Mouse (Mus musculus): ENCODE measurements at regions not wholly inside any gene's neighbourhood (a gene's known extent, or its start where the extent isn't known, plus 50 kb on each side); places are given as distances from the start of the nearest gene placed in this dataset.

DNA sequence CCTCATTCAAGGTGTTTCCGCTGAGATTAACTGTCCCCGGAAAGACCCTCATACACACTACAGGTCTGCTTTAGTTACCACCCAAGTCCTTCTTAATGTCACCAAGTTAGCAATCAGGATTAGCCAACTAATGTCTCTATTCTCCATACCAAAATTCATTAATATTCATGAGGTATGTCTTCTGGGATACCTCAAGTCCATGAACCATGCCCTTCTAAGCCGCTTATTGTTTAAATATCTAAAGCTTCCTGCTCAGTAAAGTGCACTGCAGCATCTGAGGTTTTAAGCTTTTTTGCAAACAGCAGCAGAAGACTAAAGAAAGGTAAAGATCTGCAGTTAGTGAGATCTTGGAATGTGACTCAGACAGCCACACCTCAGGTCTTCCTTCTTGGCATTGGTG lies 440.2 kb downstream of the 1810013L24Rik start:
- no peak for TF ChIP-seq MAFK (IDR thresholded peaks at IDR 0.05; ENCODE audit: insufficient read depth, low read depth, low read length)

DNA sequence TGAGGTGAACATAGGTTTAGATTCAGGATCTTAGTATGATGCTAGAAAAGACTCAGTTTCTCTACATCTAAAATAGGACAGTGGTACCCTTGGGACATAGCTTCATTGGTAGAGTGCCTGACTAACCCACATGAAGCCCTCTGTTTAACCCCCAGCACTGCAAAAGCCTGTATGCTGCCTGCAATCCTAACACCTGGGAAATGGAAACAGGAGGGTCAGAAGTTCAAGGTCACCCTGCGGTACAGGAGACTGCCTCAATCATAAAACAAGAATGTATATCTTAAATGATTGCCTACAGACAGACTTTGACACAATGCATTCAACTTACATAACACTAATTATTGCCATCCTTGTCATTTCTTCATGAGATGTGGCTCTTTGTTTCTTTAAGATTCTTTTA lies 440.8 kb downstream of the 1810013L24Rik start:
- Histone ChIP-seq H3K9ac (ENCODE audit: insufficient read depth, low read depth, low read length, poor library complexity, severe bottlenecking) (no peak overlapping the region), H3K36me3 (ENCODE audit: control insufficient read depth, insufficient read depth, low read length, poor library complexity, severe bottlenecking) (peaks cover 5% of the 10 kb centered on the region), H3K9me3 (ENCODE audit: control insufficient read depth, insufficient read depth, low read depth, low read length) (no peaks in the 10 kb centered on the region), H3K4me3 (ENCODE audit: insufficient read depth in 1 of 2, low read depth in 1 of 2, low read length in 2 of 2, poor library complexity in 1 of 2, severe bottlenecking in 1 of 2) (no peak overlapping the region), H3K4me1 (ENCODE audit: control insufficient read depth in 2 of 2, insufficient read depth in 2 of 2, low read length in 2 of 2, poor library complexity in 1 of 2) (peaks cover 9 to 10% of the 10 kb centered on the region in 2 experiments; a peak in 3 of 4 replicates), H3K27ac (ENCODE audit: insufficient read depth, low read depth, low read length, poor library complexity, severe bottlenecking) (no peak overlapping the region; the same call in 1 of the 2 replicates)
- DNase-seq (ENCODE audit: low read depth, low spot score): no peak
- TF ChIP-seq ZNF384 (IDR thresholded peaks at IDR 0.05; ENCODE audit: low read depth, low read length) (no peak), CHD2 (IDR thresholded peaks at IDR 0.05; ENCODE audit: low read depth, low read length) (no peak), ZC3H11A (IDR thresholded peaks at IDR 0.05; ENCODE audit: borderline replicate concordance, low read depth, low read length) (no peak), HCFC1 (IDR thresholded peaks at IDR 0.05; ENCODE audit: borderline replicate concordance, insufficient read depth, low read length) (no peak), MAFK (IDR thresholded peaks at IDR 0.05; ENCODE audit: insufficient read depth, low read depth, low read length) (no peak)
- in situ Hi-C loops (cut with MboI; ENCODE audit: low sequenced_read_pairs in 2 of 2, unreplicated experiment in 2 of 2): no loop called here

More for the DNA sequence above, 440.2 kb downstream of the 1810013L24Rik start:
- Histone ChIP-seq H3K9me3 (ENCODE audit: control insufficient read depth, insufficient read depth, low read depth, low read length) (no peaks in the 10 kb centered on the region), H3K36me3 (ENCODE audit: control insufficient read depth, insufficient read depth, low read length, poor library complexity, severe bottlenecking) (peaks cover 5% of the 10 kb centered on the region), H3K4me3 (ENCODE audit: insufficient read depth in 1 of 2, low read depth in 1 of 2, low read length in 2 of 2, poor library complexity in 1 of 2, severe bottlenecking in 1 of 2) (no peak overlapping the region), H3K4me1 (ENCODE audit: control insufficient read depth in 2 of 2, insufficient read depth in 2 of 2, low read length in 2 of 2, poor library complexity in 1 of 2) (peaks cover 7 to 10% of the 10 kb centered on the region in 2 experiments; a peak in 3 of 4 replicates), H3K9ac (ENCODE audit: insufficient read depth, low read depth, low read length, poor library complexity, severe bottlenecking) (no peak overlapping the region), H3K27ac (ENCODE audit: insufficient read depth, low read depth, low read length, poor library complexity, severe bottlenecking) (no peak overlapping the region; the same call in 1 of the 2 replicates)
- DNase-seq (ENCODE audit: low read depth, low spot score): no peak
- in situ Hi-C loops (cut with MboI; ENCODE audit: low sequenced_read_pairs in 2 of 2, unreplicated experiment in 2 of 2): no loop called here

DNA sequence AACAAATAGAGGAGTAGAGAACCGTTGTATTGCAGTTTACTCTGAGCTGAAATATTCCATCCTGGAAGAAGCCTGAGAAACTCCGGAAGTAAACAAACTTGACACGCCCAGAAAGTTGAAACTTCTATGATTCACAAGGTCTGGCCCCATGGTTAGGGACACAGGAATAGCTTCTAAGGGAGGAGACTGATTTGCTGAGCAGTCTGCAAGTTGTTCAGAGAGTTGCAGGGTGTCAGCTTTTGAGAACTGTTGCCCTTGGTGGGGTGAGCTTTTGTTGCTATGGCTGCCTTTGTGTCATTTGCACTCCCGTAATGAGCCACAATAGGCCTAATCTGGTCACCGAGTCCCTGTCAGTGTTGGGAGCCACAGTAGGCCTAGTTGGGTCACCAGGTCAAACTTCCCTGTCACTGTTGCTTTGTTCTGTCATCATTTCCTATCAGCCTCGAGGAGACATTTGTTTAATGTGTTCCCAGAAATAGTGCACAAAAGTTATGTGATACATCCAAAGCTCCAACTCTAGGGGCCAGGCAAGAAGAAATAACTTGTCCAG lies 443.9 kb downstream of the 1810013L24Rik start:
- no peak for DNase-seq (ENCODE audit: low read depth, low spot score)
- TF ChIP-seq MAFK (IDR thresholded peaks at IDR 0.05; ENCODE audit: insufficient read depth, low read depth, low read length) (no peak), CHD2 (IDR thresholded peaks at IDR 0.05; ENCODE audit: low read depth, low read length) (no peak), ZC3H11A (IDR thresholded peaks at IDR 0.05; ENCODE audit: borderline replicate concordance, low read depth, low read length) (no peak), ZNF384 (IDR thresholded peaks at IDR 0.05; ENCODE audit: low read depth, low read length) (no peak), HCFC1 (IDR thresholded peaks at IDR 0.05; ENCODE audit: borderline replicate concordance, insufficient read depth, low read length) (no peak)
- Histone ChIP-seq H3K4me1 (ENCODE audit: control insufficient read depth in 2 of 2, insufficient read depth in 2 of 2, low read length in 2 of 2, poor library complexity in 1 of 2) (peaks cover 7 to 8% of the 10 kb centered on the region in 2 experiments; a peak in 2 of 4 replicates), H3K36me3 (ENCODE audit: control insufficient read depth, insufficient read depth, low read length, poor library complexity, severe bottlenecking) (peaks cover 3% of the 10 kb centered on the region; the same call in 1 of the 2 replicates), H3K9me3 (ENCODE audit: control insufficient read depth, insufficient read depth, low read depth, low read length) (no peaks in the 10 kb centered on the region), H3K9ac (ENCODE audit: insufficient read depth, low read depth, low read length, poor library complexity, severe bottlenecking) (no peak overlapping the region), H3K27ac (ENCODE audit: insufficient read depth, low read depth, low read length, poor library complexity, severe bottlenecking) (0 out of 2 replicates have a peak overlapping the region, but pooled peaks have one; percentile 1), H3K4me3 (ENCODE audit: insufficient read depth in 1 of 2, low read depth in 1 of 2, low read length in 2 of 2, poor library complexity in 1 of 2, severe bottlenecking in 1 of 2) (no peak overlapping the region)
- in situ Hi-C loops (cut with MboI; ENCODE audit: low sequenced_read_pairs in 2 of 2, unreplicated experiment in 2 of 2): no loop called here

DNA sequence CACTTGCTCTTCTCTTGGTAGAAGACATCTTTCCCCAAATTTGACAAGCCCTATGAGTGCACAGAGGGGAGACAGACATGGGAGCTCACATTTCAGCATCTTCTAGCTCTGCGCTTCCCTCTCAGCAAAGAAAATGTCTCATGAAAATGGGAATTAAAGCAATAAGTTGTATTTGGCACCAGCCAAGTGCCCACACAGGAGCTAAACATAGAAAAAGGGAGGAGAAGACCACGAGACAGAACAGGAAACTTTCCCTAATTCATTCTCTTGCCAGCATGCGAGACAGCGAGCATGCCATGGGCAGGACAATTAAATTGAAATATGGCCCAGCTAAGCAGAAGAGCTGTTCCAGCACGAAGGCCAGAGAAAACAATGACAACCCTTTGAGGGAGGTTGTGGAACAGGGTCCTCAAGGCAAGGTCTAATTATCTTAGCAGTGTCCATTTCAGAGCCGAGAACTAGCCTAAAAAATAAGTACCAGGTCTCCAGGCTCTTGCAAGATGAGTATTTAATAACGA lies 444.7 kb downstream of the 1810013L24Rik start:
- Histone ChIP-seq H3K9ac (ENCODE audit: insufficient read depth, low read depth, low read length, poor library complexity, severe bottlenecking) (no peak overlapping the region), H3K27ac (ENCODE audit: insufficient read depth, low read depth, low read length, poor library complexity, severe bottlenecking) (no peak overlapping the region), H3K4me1 (ENCODE audit: control insufficient read depth in 2 of 2, insufficient read depth in 2 of 2, low read length in 2 of 2, poor library complexity in 1 of 2) (peaks cover 7 to 8% of the 10 kb centered on the region in 2 experiments; a peak in 3 of 4 replicates), H3K36me3 (ENCODE audit: control insufficient read depth, insufficient read depth, low read length, poor library complexity, severe bottlenecking) (no peaks in the 10 kb centered on the region), H3K4me3 (ENCODE audit: insufficient read depth in 1 of 2, low read depth in 1 of 2, low read length in 2 of 2, poor library complexity in 1 of 2, severe bottlenecking in 1 of 2) (no peak overlapping the region), H3K9me3 (ENCODE audit: control insufficient read depth, insufficient read depth, low read depth, low read length) (no peaks in the 10 kb centered on the region)
- in situ Hi-C loops (cut with MboI; ENCODE audit: low sequenced_read_pairs in 2 of 2, unreplicated experiment in 2 of 2): no loop called here
- DNase-seq (ENCODE audit: low read depth, low spot score): no peak
- TF ChIP-seq MAFK (IDR thresholded peaks at IDR 0.05; ENCODE audit: insufficient read depth, low read depth, low read length): no peak
- TF ChIP-seq HCFC1 (IDR thresholded peaks at IDR 0.05; ENCODE audit: borderline replicate concordance, insufficient read depth, low read length): no peak
- TF ChIP-seq ZNF384 (IDR thresholded peaks at IDR 0.05; ENCODE audit: low read depth, low read length): no peak
- TF ChIP-seq ZC3H11A (IDR thresholded peaks at IDR 0.05; ENCODE audit: borderline replicate concordance, low read depth, low read length): no peak
- TF ChIP-seq CHD2 (IDR thresholded peaks at IDR 0.05; ENCODE audit: low read depth, low read length): no peak

All from ES-E14 (cell line).